Mouse (Mus musculus): ENCODE data around the gene Atn1. TPM values are rescaled to one million over a fixed set of nuclear protein-coding genes. Genes with fewer than 3 reads are reported as not detected.

The Atn1 gene
- polyA plus RNA-seq, 1 experiment from 2014 or later: 6.6 TPM

GRCm38 (mm10) chr6:124796200-124796599 is 39.9 kb upstream of the Atn1 start:
- no peak for DNase-seq (ENCODE audit: low spot score)
- Histone ChIP-seq H3K27me3 (ENCODE audit: control insufficient read depth, insufficient read depth, low read length) (no peaks in the 10 kb centered on the region), H3K9me3 (ENCODE audit: control insufficient read depth, low read length) (no peaks in the 10 kb centered on the region)

GRCm38 (mm10) chr6:124795781-124796180 is 39.5 kb upstream of the Atn1 start:
- no peaks in the 10 kb centered on the region for H3K4me1 ChIP-seq (replicated peaks; ENCODE audit: control insufficient read depth, insufficient read depth)
- no peak overlapping the region for H3K4me2 ChIP-seq (replicated peaks; ENCODE audit: low read depth)
- H3K4me3 ChIP-seq (ENCODE audit: low read depth, low read length): no peak overlapping the region
- TF ChIP-seq EP300 (optimal IDR thresholded peaks at IDR 0.05): no peak
- TF ChIP-seq CTCF (IDR thresholded peaks at IDR 0.05; ENCODE audit: low read depth): no peak
- DNase-seq (ENCODE audit: low spot score) (no peak), ATAC-seq (ENCODE audit: low FRiP score, low TSS enrichment) (no peak; the same call in none of the 2 replicates)
- H3K27me3 ChIP-seq (ENCODE audit: control insufficient read depth, insufficient read depth, low read length): no peaks in the 10 kb centered on the region
- 60% methylated on average over 4 of the region's 4 CpGs for WGBS
- H3K9ac ChIP-seq (ENCODE audit: low read length): no peak overlapping the region
- H3K9me3 ChIP-seq (ENCODE audit: control insufficient read depth, low read length): no peaks in the 10 kb centered on the region
- no peaks in the 10 kb centered on the region for H3K36me3 ChIP-seq (ENCODE audit: control insufficient read depth, insufficient read depth, low read length)
- H3K27ac ChIP-seq (replicated peaks): peak overlapping the region; percentile 79

More at GRCm38 (mm10) chr6:124796200-124796599, 39.9 kb upstream of the Atn1 start:
- H3K4me2 ChIP-seq (replicated peaks; ENCODE audit: low read depth): no peak overlapping the region
- no peaks in the 10 kb centered on the region for H3K4me1 ChIP-seq (replicated peaks; ENCODE audit: control insufficient read depth, insufficient read depth)
- H3K27ac ChIP-seq (replicated peaks): peak overlapping the region; percentile 79
- no peak overlapping the region for H3K4me3 ChIP-seq (ENCODE audit: low read depth, low read length)
- peak; percentile 72 for TF ChIP-seq EP300 (optimal IDR thresholded peaks at IDR 0.05)
- TF ChIP-seq CTCF (IDR thresholded peaks at IDR 0.05; ENCODE audit: low read depth): no peak
- 49% methylated on average over 2 of the region's 2 CpGs for WGBS
- no peak overlapping the region for H3K9ac ChIP-seq (ENCODE audit: low read length)
- H3K36me3 ChIP-seq (ENCODE audit: control insufficient read depth, insufficient read depth, low read length): no peaks in the 10 kb centered on the region
- peak; percentile 95 for ATAC-seq (ENCODE audit: low FRiP score, low TSS enrichment)

- Histone ChIP-seq H3K9me3 (ENCODE audit: control insufficient read depth, low read length) (no peaks in the 10 kb centered on the region), H3K4me2 (replicated peaks; ENCODE audit: low read depth) (no peak overlapping the region), H3K27me3 (ENCODE audit: control insufficient read depth, insufficient read depth, low read length) (no peaks in the 10 kb centered on the region), H3K4me1 (replicated peaks; ENCODE audit: control insufficient read depth, insufficient read depth) (no peaks in the 10 kb centered on the region), H3K27ac (replicated peaks) (no peak overlapping the region), H3K4me3 (ENCODE audit: low read depth, low read length) (no peak overlapping the region), H3K9ac (ENCODE audit: low read length) (no peak overlapping the region), H3K36me3 (ENCODE audit: control insufficient read depth, insufficient read depth, low read length) (no peaks in the 10 kb centered on the region)
- DNase-seq (ENCODE audit: low spot score) (no peak), ATAC-seq (ENCODE audit: low FRiP score, low TSS enrichment) (no peak)
- TF ChIP-seq CTCF (IDR thresholded peaks at IDR 0.05; ENCODE audit: low read depth) (no peak), EP300 (optimal IDR thresholded peaks at IDR 0.05) (no peak)
- WGBS: 83% methylated on average over 3 of the region's 3 CpGs
Observed at GRCm38 (mm10) chr6:124791911-124792310, 35.6 kb upstream of the Atn1 start.

- Histone ChIP-seq H3K36me3 (ENCODE audit: control insufficient read depth, insufficient read depth, low read length) (no peaks in the 10 kb centered on the region), H3K4me3 (ENCODE audit: low read depth, low read length) (no peak overlapping the region), H3K4me1 (replicated peaks; ENCODE audit: control insufficient read depth, insufficient read depth) (no peaks in the 10 kb centered on the region), H3K9me3 (ENCODE audit: control insufficient read depth, low read length) (no peaks in the 10 kb centered on the region), H3K9ac (ENCODE audit: low read length) (no peak overlapping the region), H3K27me3 (ENCODE audit: control insufficient read depth, insufficient read depth, low read length) (no peaks in the 10 kb centered on the region), H3K27ac (replicated peaks) (no peak overlapping the region), H3K4me2 (replicated peaks; ENCODE audit: low read depth) (no peak overlapping the region)
- DNase-seq (ENCODE audit: low spot score): no peak
- 45% methylated on average over 4 of the region's 4 CpGs for WGBS
- peak; percentile 58; the same call in 1 of the 2 replicates for ATAC-seq (ENCODE audit: low FRiP score, low TSS enrichment)
- TF ChIP-seq CTCF (IDR thresholded peaks at IDR 0.05; ENCODE audit: low read depth): no peak
- TF ChIP-seq EP300 (optimal IDR thresholded peaks at IDR 0.05): no peak
Observed at GRCm38 (mm10) chr6:124790121-124790520, 33.8 kb upstream of the Atn1 start.

- no peaks in the 10 kb centered on the region for H3K9me3 ChIP-seq (ENCODE audit: control insufficient read depth, low read length)
- ATAC-seq (ENCODE audit: low FRiP score, low TSS enrichment): peak; percentile 49; the same call in 1 of the 2 replicates
- H3K36me3 ChIP-seq (ENCODE audit: control insufficient read depth, insufficient read depth, low read length): no peaks in the 10 kb centered on the region
- no peak overlapping the region for H3K27ac ChIP-seq (replicated peaks)
- no peak overlapping the region for H3K4me3 ChIP-seq (ENCODE audit: low read depth, low read length)
- no peaks in the 10 kb centered on the region for H3K27me3 ChIP-seq (ENCODE audit: control insufficient read depth, insufficient read depth, low read length)
- DNase-seq (ENCODE audit: low spot score): peak; percentile 15
- no peak overlapping the region for H3K9ac ChIP-seq (ENCODE audit: low read length)
- no peak overlapping the region for H3K4me2 ChIP-seq (replicated peaks; ENCODE audit: low read depth)
- WGBS: 82% methylated on average over 4 of the region's 4 CpGs
- TF ChIP-seq CTCF (IDR thresholded peaks at IDR 0.05; ENCODE audit: low read depth) (no peak), EP300 (optimal IDR thresholded peaks at IDR 0.05) (no peak)
- no peaks in the 10 kb centered on the region for H3K4me1 ChIP-seq (replicated peaks; ENCODE audit: control insufficient read depth, insufficient read depth)
Observed at GRCm38 (mm10) chr6:124789519-124789918, 33.2 kb upstream of the Atn1 start.

- H3K4me2 ChIP-seq (replicated peaks; ENCODE audit: low read depth): no peak overlapping the region
- no peak for TF ChIP-seq CTCF (IDR thresholded peaks at IDR 0.05; ENCODE audit: low read depth)
- no peak for TF ChIP-seq EP300 (optimal IDR thresholded peaks at IDR 0.05)
- no peaks in the 10 kb centered on the region for H3K4me1 ChIP-seq (replicated peaks; ENCODE audit: control insufficient read depth, insufficient read depth)
- H3K9ac ChIP-seq (ENCODE audit: low read length): no peak overlapping the region
- ATAC-seq (ENCODE audit: low FRiP score, low TSS enrichment) (no peak), DNase-seq (ENCODE audit: low spot score) (no peak)
- H3K36me3 ChIP-seq (ENCODE audit: control insufficient read depth, insufficient read depth, low read length): no peaks in the 10 kb centered on the region
- H3K4me3 ChIP-seq (ENCODE audit: low read depth, low read length): no peak overlapping the region
- no peak overlapping the region for H3K27ac ChIP-seq (replicated peaks)
- 74% methylated on average over 10 of the region's 10 CpGs for WGBS
- H3K9me3 ChIP-seq (ENCODE audit: control insufficient read depth, low read length): no peaks in the 10 kb centered on the region
- H3K27me3 ChIP-seq (ENCODE audit: control insufficient read depth, insufficient read depth, low read length): no peaks in the 10 kb centered on the region
Observed at GRCm38 (mm10) chr6:124787722-124788121, 31.4 kb upstream of the Atn1 start.

Measured in stomach, postnatal 0 days (tissue).